17 mouse cellular contexts compared by ENCODE assay signal in genomic region chr12:114996817-114997216, GRCm38 (mm10).
DNase-seq lines count a peak whose midpoint lies in the region; ATAC-seq and TF ChIP-seq lines count a peak whose summit lies in the region.
"Had no signal": no experiment of that assay in that cellular context is flagged by ENCODE, and none has a peak within 500 bp of the region (broad histone marks: within the 10 kb centered on the region; RNA-seq: fewer than 3 reads in every experiment).

No protein-coding gene starts in this region.

- H3K27ac ChIP-seq in hindbrain, postnatal 0 days = no peak overlapping the region
- no peak overlapping the region for H3K27ac ChIP-seq in forebrain, embryonic 10.5 days
- no peak overlapping the region for H3K27ac ChIP-seq in heart, embryonic 11.5 days (ENCODE audit: low read depth, low read length)
- H3K27ac ChIP-seq: embryonic facial prominence, embryonic 15.5 days; forebrain, embryonic 12.5 days; heart, embryonic 10.5 days had no signal

- peak; percentile 18 for DNase-seq in 416B (ENCODE audit: low read depth)
- peak; percentile 64 for DNase-seq in CD4-positive, CD25-positive, alpha-beta regulatory T cell, adult 2 months (ENCODE audit: low read depth, low spot score)
- peak; percentile 38 for DNase-seq in thymus, postnatal 0 days (ENCODE audit: low spot score)
- DNase-seq in hindbrain, postnatal 0 days (ENCODE audit: low spot score) = no peak
- no peak for DNase-seq in forebrain, embryonic 10.5 days (ENCODE audit: extremely low spot score, low spot score)
- DNase-seq: cerebellum, postnatal 10 days; embryo, embryonic 11 days; gastrocnemius, postnatal 36 days; heart, postnatal 14 days; kidney, postnatal 4 days had no signal

- H3K36me3 ChIP-seq in hindbrain, postnatal 0 days (ENCODE audit: insufficient read depth, low read length) = no peaks in the 10 kb centered on the region
- H3K36me3 ChIP-seq in forebrain, embryonic 10.5 days (replicated peaks) = no peaks in the 10 kb centered on the region
- H3K36me3 ChIP-seq in heart, embryonic 11.5 days (ENCODE audit: control insufficient read depth, insufficient read depth, low read length) = no peaks in the 10 kb centered on the region
- H3K36me3 ChIP-seq: embryonic facial prominence, embryonic 15.5 days; forebrain, embryonic 12.5 days; heart, embryonic 10.5 days had no signal

- H3K4me3 ChIP-seq in hindbrain, postnatal 0 days (ENCODE audit: low read length) = no peak overlapping the region
- H3K4me3 ChIP-seq in forebrain, embryonic 10.5 days = no peak overlapping the region
- H3K4me3 ChIP-seq in heart, embryonic 11.5 days (ENCODE audit: low read depth, low read length) = no peak overlapping the region
- H3K4me3 ChIP-seq: embryonic facial prominence, embryonic 15.5 days; forebrain, embryonic 12.5 days; heart, embryonic 10.5 days had no signal

- H3K4me2 ChIP-seq in hindbrain, postnatal 0 days (ENCODE audit: low read depth, low read length) = no peak overlapping the region
- no peak overlapping the region for H3K4me2 ChIP-seq in heart, embryonic 11.5 days
- H3K4me2 ChIP-seq: embryonic facial prominence, embryonic 15.5 days; forebrain, embryonic 12.5 days; midbrain, embryonic 11.5 days had no signal

- H3K9ac ChIP-seq in hindbrain, postnatal 0 days (replicated peaks; ENCODE audit: low read length) = no peak overlapping the region
- H3K9ac ChIP-seq in heart, embryonic 11.5 days (ENCODE audit: low read depth, low read length) = no peak overlapping the region
- H3K9ac ChIP-seq: embryonic facial prominence, embryonic 15.5 days; forebrain, embryonic 12.5 days had no signal

- H3K4me1 ChIP-seq in hindbrain, postnatal 0 days (ENCODE audit: insufficient read depth, low read length) = no peaks in the 10 kb centered on the region
- no peaks in the 10 kb centered on the region for H3K4me1 ChIP-seq in forebrain, embryonic 10.5 days
- no peaks in the 10 kb centered on the region for H3K4me1 ChIP-seq in heart, embryonic 11.5 days (ENCODE audit: control insufficient read depth, insufficient read depth, low read length)
- H3K4me1 ChIP-seq: embryonic facial prominence, embryonic 15.5 days; forebrain, embryonic 12.5 days; heart, embryonic 10.5 days had no signal

- TF ChIP-seq CTCF in hindbrain, postnatal 0 days (IDR thresholded peaks at IDR 0.05; ENCODE audit: low read depth) = no peak

- H3K27me3 ChIP-seq in hindbrain, postnatal 0 days (ENCODE audit: insufficient read depth, low read length) = no peaks in the 10 kb centered on the region
- no peaks in the 10 kb centered on the region for H3K27me3 ChIP-seq in forebrain, embryonic 10.5 days (ENCODE audit: poor library complexity, severe bottlenecking)
- H3K27me3 ChIP-seq in heart, embryonic 11.5 days (ENCODE audit: control insufficient read depth, insufficient read depth, low read length) = no peaks in the 10 kb centered on the region
- H3K27me3 ChIP-seq: CH12.LX; embryonic facial prominence, embryonic 15.5 days; forebrain, embryonic 12.5 days had no signal

- ATAC-seq in granulocyte monocyte progenitor cell, adult 5-6 weeks (replicated peaks; ENCODE audit: poor library complexity, severe bottlenecking) = peak; percentile 68
- ATAC-seq in hindbrain, postnatal 0 days = no peak
- ATAC-seq in heart, embryonic 11.5 days (replicated peaks; ENCODE audit: insufficient number of reproducible peaks, low FRiP score, low TSS enrichment) = no peak

- peaks cover 6% of the 10 kb centered on the region for H3K9me3 ChIP-seq in hindbrain, postnatal 0 days (ENCODE audit: low read length)
- H3K9me3 ChIP-seq in forebrain, embryonic 10.5 days = peaks cover 40% of the 10 kb centered on the region
- no peaks in the 10 kb centered on the region; the same call in 1 of the 2 replicates for H3K9me3 ChIP-seq in heart, embryonic 11.5 days (replicated peaks; ENCODE audit: control insufficient read depth, low read length)
- H3K9me3 ChIP-seq: embryonic facial prominence, embryonic 15.5 days had no signal

Comparison
In these comparisons a context has a peak if more than half of its experiments do, and no peak if none do; other contexts are left out.
1. DNase-seq: peak in 416B (single experiment), CD4-positive, CD25-positive, alpha-beta regulatory T cell, adult 2 months (single experiment) and thymus, postnatal 0 days (single experiment); none in hindbrain, postnatal 0 days (single experiment) and forebrain, embryonic 10.5 days (single experiment).